Mouse (Mus musculus) bone marrow, adult 2 months (tissue): Measurements from ENCODE around the gene Golgb1.

Experiments
- CTCF ChIP-seq: fragments of 200-500 bp; IDR thresholded peaks from 2 replicates; pipeline ENCODE4 v1.5.1; 2011; ENCODE audit warnings: low read length, control low read depth; ENCODE audit not compliant: control insufficient read depth, insufficient read depth
- POLR2A ChIP-seq: fragments of 200-500 bp; IDR thresholded peaks from 2 replicates; pipeline ENCODE4 v1.6.1; 2011; ENCODE audit warnings: low read depth, mild to moderate bottlenecking, control low read depth, low read length, borderline replicate concordance; ENCODE audit not compliant: control insufficient read depth

DNA sequence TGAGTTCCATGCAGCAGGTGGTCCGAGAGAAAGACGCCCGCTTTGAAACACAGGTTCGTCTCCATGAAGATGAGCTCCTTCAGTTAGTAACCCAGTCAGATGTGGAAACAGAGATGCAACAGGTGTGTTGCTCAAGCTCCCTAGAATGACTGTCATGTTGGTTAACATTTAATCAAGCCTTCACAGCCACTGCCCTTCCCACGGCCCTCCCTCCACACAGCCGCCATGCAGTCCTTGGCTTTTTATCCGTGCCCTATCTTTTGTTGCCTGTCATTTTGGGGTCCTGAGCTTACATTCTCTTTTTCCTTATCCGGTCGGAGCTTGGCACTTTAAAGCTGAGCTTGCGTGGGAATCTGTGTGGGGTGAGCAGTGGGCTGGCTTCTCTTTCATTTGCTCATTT is 18.4 kb downstream of the Golgb1 start:
- TF ChIP-seq CTCF (no peak), POLR2A (no peak)
